Mouse (Mus musculus): ENCODE data around the gene Olfr1107.

The Olfr1107 gene

DNA sequence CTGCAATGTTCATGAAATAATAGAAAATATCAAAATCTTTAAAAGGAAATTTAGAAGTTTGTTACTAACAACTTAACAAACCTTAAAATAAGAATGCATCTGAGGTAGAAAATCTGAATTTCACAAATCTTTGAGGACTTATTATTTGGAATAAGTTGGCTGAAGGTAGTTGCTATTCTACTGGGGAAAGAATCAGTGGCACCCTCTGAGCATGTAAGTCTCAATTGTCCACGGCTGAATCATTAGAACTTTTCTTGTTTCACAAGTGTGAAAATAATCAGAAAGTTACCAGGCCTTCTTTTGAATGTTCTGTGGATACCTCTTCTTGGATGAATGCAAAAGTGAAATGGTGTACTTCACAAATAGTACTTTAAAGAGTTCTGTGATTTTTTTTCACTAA, at the start of gene Olfr1107:
Gene Olfr1107 (minus strand): TSS at position 101 of the 400 bp plus-strand sequence.
- no peak for DNase-seq

DNA sequence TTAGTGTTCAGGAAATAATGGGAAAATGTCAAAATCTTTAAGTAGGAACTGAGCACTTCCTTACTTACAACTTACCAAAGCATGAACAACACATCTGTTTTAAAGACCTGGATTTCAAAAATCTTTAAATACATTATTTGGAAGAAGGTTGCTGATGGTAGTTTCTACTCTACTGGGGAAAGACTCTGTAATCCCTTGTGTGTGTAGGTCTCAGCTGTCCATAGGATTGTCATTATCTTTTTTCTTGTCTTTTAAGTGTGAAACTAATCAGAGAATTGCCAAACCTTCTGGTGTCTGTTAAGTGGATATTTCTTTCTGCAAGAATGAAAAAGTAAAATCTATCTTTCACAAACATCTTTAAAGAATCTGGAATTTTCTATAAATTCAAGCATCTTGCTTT, 38.9 kb upstream of the Olfr1107 start, which contains the start of gene Olfr259:
Gene Olfr259 (minus strand): TSS at position 101 of the 400 bp plus-strand sequence.
- no peak for DNase-seq

DNA sequence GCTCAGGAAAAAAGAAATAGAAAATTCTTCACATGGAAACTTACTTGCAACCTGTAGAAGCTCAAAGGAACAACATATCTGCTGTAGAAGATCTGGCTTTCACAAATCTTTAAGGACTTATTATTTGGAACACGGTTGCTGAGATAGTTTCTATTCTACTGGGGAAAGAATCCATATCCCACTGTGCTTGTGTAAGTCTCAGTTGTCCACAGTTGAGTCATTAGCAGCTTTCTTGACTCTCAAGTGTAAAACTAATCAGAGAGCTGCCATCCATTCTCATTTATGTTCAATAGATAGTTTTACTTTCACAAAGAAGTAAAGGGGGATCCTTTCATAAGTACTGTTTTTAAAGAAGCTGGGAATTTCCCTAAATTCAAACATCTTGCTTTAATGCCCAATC, 20.3 kb upstream of the Olfr1107 start, which contains the start of gene Olfr1109:
Gene Olfr1109 (minus strand): TSS at position 101 of the 400 bp plus-strand sequence.
- no peak for DNase-seq

DNA sequence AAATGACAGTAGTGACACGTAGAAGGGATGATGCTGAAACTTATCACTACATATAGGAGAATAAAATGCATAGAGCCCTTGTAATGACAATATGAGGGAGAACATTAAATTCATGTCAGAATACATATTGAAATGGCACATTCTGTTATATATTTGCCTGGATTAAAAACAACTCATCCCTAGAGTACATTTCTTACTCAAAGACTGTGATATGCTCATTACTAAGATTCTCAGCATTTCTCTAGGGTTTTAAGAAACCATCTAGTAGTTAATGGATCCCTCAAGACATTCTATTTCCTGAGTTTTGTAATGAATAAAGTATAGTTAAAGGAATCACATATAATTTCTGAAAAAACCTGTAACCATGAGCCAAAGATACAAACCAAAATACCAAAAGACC, 23.4 kb downstream of the Olfr1107 start, which contains the start of gene Olfr1106:
Gene Olfr1106 (minus strand): TSS at position 101 of the 400 bp plus-strand sequence.
- no peak for DNase-seq

DNA sequence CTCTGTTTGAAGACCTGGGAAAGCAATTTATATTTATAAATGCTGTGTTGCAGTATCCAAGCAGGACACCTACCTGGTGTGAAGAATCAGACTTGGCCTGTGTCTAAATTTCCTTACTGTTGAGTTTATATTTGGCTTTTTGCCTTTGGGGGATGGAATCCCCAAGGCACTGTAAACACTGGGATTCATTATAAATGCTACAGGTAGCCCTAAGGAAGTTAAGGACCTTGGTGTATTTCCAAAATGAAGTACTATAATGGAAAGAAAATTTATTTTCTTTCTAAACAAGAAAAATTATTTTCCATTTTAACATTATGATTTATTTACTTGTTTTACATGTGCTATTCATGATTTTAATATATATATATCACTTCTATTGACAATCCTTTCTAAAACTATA, 39.2 kb downstream of the Olfr1107 start, which contains the start of gene Olfr1105:
Gene Olfr1105 (minus strand): TSS at position 101 of the 400 bp plus-strand sequence.
- no peak for DNase-seq

DNA sequence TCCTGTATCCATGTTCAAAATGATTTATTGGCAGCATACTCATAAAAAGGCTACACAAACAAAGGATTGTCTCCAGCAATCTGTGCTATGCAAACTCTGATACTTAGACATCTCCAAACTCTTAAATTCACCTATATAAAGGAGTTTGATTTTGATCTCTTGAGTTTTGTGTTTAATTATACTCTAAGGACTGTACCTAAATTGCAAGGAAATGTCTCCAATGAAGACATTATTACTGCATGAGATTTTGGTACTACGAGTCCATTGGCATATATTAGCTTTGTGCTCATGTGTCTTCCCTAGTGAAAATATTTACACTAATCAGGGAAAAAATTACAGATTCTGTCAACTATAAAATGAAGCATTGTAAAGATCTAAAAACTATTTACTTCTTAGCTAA, 48.6 kb downstream of the Olfr1107 start, which contains the start of gene Olfr1104:
Gene Olfr1104 (minus strand): TSS at position 101 of the 400 bp plus-strand sequence.
- DNase-seq: no peak

All from right cerebral cortex, postnatal 25 days (tissue).